Mouse (Mus musculus) adrenal gland, postnatal 36 days (tissue): ENCODE data around the gene Bicra. TPM values are rescaled to one million over a fixed set of nuclear protein-coding genes. Genes with fewer than 3 reads are reported as not detected.

Experiments
- DNase-seq, 2 experiments: peaks; one replicate each; pipeline ENCODE4 v3.0.0; 2021; ENCODE audit warnings: mixed read lengths in 1 of 2
- total RNA-seq, 2 experiments: library from RNA; stranded (reverse); gene quantifications; 2 replicates each; pipeline ENCODE4 v1.2.3; 2021

Bicra gene
- total RNA-seq, 2 experiments from 2014 or later, result 9.4 to 9.9 TPM

- peak; percentile 58 to 80 for DNase-seq
Measured at GRCm38 (mm10) chr7:15975904-15976303, 71.8 kb downstream of the Bicra start.

- no peak for DNase-seq
Measured at GRCm38 (mm10) chr7:15975451-15975850, 72.3 kb downstream of the Bicra start.

GRCm38 (mm10) chr7:15974712-15975111 is 73.0 kb downstream of the Bicra start:
- DNase-seq, result peak; percentile 60 to 75

- no peak for DNase-seq
Measured at GRCm38 (mm10) chr7:15972247-15972646, 75.5 kb downstream of the Bicra start.

- no peak for DNase-seq
Measured at GRCm38 (mm10) chr7:15969674-15970073, 78.0 kb downstream of the Bicra start.

- no peak for DNase-seq
Measured at GRCm38 (mm10) chr7:15968322-15968721, 79.4 kb downstream of the Bicra start.

GRCm38 (mm10) chr7:15967312-15967711 is 80.4 kb downstream of the Bicra start, which contains the start of gene Ehd2:
Ehd2 (minus strand) TSS chr7:15967567.
- peak; percentile 84 to 91 for DNase-seq

- no peak for DNase-seq
Measured at GRCm38 (mm10) chr7:15966489-15966888, 81.2 kb downstream of the Bicra start.

- DNase-seq, result no peak
Measured at GRCm38 (mm10) chr7:15963798-15964652, 83.7 kb downstream of the Bicra start.

- peak; percentile 87 to 91 for DNase-seq
Measured at GRCm38 (mm10) chr7:15962311-15963288, 85.1 kb downstream of the Bicra start.

GRCm38 (mm10) chr7:15961798-15962197 is 85.9 kb downstream of the Bicra start:
- no peak for DNase-seq

GRCm38 (mm10) chr7:15961239-15961638 is 86.5 kb downstream of the Bicra start:
- DNase-seq, result no peak

- no peak for DNase-seq
Measured at GRCm38 (mm10) chr7:15960691-15961090, 87.0 kb downstream of the Bicra start.

GRCm38 (mm10) chr7:15956143-15956542 is 91.6 kb downstream of the Bicra start:
- no peak for DNase-seq

- DNase-seq, result no peak
Measured at GRCm38 (mm10) chr7:15955509-15955908, 92.2 kb downstream of the Bicra start.

GRCm38 (mm10) chr7:15954978-15955443 is 92.7 kb downstream of the Bicra start:
- DNase-seq, result peak; percentile 25 to 61

- no peak for DNase-seq
Measured at GRCm38 (mm10) chr7:15954436-15954835, 93.3 kb downstream of the Bicra start.

- no peak for DNase-seq
Measured at GRCm38 (mm10) chr7:15953307-15954074, 94.2 kb downstream of the Bicra start.

- no peak for DNase-seq
Measured at GRCm38 (mm10) chr7:15952416-15952815, 95.3 kb downstream of the Bicra start.

- DNase-seq, result no peak
Measured at GRCm38 (mm10) chr7:15950008-15950407, 97.7 kb downstream of the Bicra start.

- no peak for DNase-seq
Measured at GRCm38 (mm10) chr7:15949216-15949790, 98.4 kb downstream of the Bicra start.
